Mouse (Mus musculus) embryonic facial prominence, embryonic 13.5 days (tissue): ENCODE results near the gene Hist1h2af. TPM values are rescaled to one million over a fixed set of nuclear protein-coding genes. Genes with fewer than 3 reads are reported as not detected.
A peak's percentile ranks its signal among the peaks of the same experiment; 100 is the strongest.
"Not testable (repeated sequence)": the region's sequence is repeated elsewhere in the genome, so short reads cannot be mapped to it uniquely, and the experiment has no call there.

ENCODE experiments used
- ATAC-seq: fragments of 200-750 bp; cut with Nextera tagmentation; 2 replicates; pipeline ENCODE4 v1.8.0; 2017; ENCODE audit warnings: low read depth; ENCODE audit not compliant: insufficient number of reproducible peaks, insufficient read depth, low FRiP score, low TSS enrichment
- H3K27ac ChIP-seq: fragments of 300-500 bp; sonication (generic); 2 replicates; pipeline ENCODE4 v1.5.1; 2015; ENCODE audit warnings: moderate library complexity, mild to moderate bottlenecking, inconsistent platforms
- H3K27me3 ChIP-seq: fragments of 300-500 bp; sonication (generic); 2 replicates; pipeline ENCODE4 v1.6.1; 2015; ENCODE audit warnings: mild to moderate bottlenecking, inconsistent platforms
- H3K36me3 ChIP-seq: fragments of 300-500 bp; sonication (generic); 2 replicates; pipeline ENCODE4 v1.6.1; 2015; ENCODE audit warnings: mild to moderate bottlenecking, inconsistent platforms
- H3K4me1 ChIP-seq: fragments of 300-500 bp; sonication (generic); 2 replicates; pipeline ENCODE4 v1.6.1; 2015; ENCODE audit warnings: inconsistent platforms
- H3K4me2 ChIP-seq: fragments of 300-500 bp; sonication (generic); 2 replicates; pipeline ENCODE4 v1.6.1; 2015; ENCODE audit warnings: moderate library complexity, mild to moderate bottlenecking, inconsistent platforms
- H3K4me3 ChIP-seq: fragments of 300-500 bp; sonication (generic); 2 replicates; pipeline ENCODE4 v1.5.1; 2015; ENCODE audit warnings: mild to moderate bottlenecking, inconsistent platforms
- H3K9ac ChIP-seq: fragments of 300-500 bp; sonication (generic); 2 replicates; pipeline ENCODE4 v1.6.1; 2015; ENCODE audit warnings: mild to moderate bottlenecking, inconsistent platforms
- H3K9me3 ChIP-seq: fragments of 300-500 bp; sonication (generic); 2 replicates; pipeline ENCODE4 v1.6.1; 2016; ENCODE audit warnings: inconsistent platforms
- WGBS: fragments of 180-500 bp; shearing (Covaris S2); methylation state at CpG from one replicate; pipeline ENCODE4 v1.1.7; 2015; ENCODE audit warnings: mixed read lengths; 5-methylcytosine and 5-hydroxymethylcytosine counted together
- polyA plus RNA-seq: library from polyadenylated mRNA; unstranded; fragments of >200 nt; fragmentation: Nextera tagmentation; extraction: Ambion mirVana; gene quantifications from 2 replicates; pipeline ENCODE4 v1.2.1, GENCODE M21; 2015

The Hist1h2af gene
- polyA plus RNA-seq, 1 experiment from 2014 or later, result 6.6 TPM

- Histone ChIP-seq H3K27me3 (no peaks in the 10 kb centered on the region), H3K9me3 (no peaks in the 10 kb centered on the region), H3K9ac (peak within 1 kb of the TSS; percentile 85), H3K4me1 (peaks cover 15% of the 10 kb centered on the region), H3K4me2 (peak within 1 kb of the TSS; percentile 75), H3K36me3 (no peaks in the 10 kb centered on the region), H3K27ac (peak within 1 kb of the TSS; percentile 92), H3K4me3 (peak within 1 kb of the TSS; percentile 50)
- WGBS, result under 1% methylated on average over 18 of the region's 18 CpGs
- ATAC-seq, result 0 out of 2 replicates have a peak, but pooled peaks have one; percentile 49
Measured at GRCm38 (mm10) chr13:23575271-23575851, 41.7 kb downstream of the Hist1h2af start, which contains the start of gene Hist1h3d. Gene Hist1h3d (plus strand): TSS chr13:23575763.

GRCm38 (mm10) chr13:23575864-23576313 is 42.2 kb downstream of the Hist1h2af start:
- Histone ChIP-seq H3K4me3 (peak overlapping the region; percentile 50), H3K4me2 (peak overlapping the region; percentile 75), H3K9ac (peak overlapping the region; percentile 85), H3K27ac (peak overlapping the region; percentile 92), H3K4me1 (peaks cover 18% of the 10 kb centered on the region)
- not testable (repeated sequence) for ATAC-seq, H3K36me3 ChIP-seq, H3K27me3 ChIP-seq, H3K9me3 ChIP-seq
- under 1% methylated on average over 14 of the region's 40 CpGs for WGBS

- WGBS, result 4% methylated on average over 7 of the region's 7 CpGs
Measured at GRCm38 (mm10) chr13:23576351-23576881, 42.7 kb downstream of the Hist1h2af start.

GRCm38 (mm10) chr13:23576906-23577639 is 43.4 kb downstream of the Hist1h2af start:
- peak overlapping the region; percentile 85 for H3K9ac ChIP-seq
- no peaks in the 10 kb centered on the region for H3K36me3 ChIP-seq
- H3K4me1 ChIP-seq, result peaks cover 23% of the 10 kb centered on the region
- H3K4me3 ChIP-seq, result peak overlapping the region; percentile 50
- no peak for ATAC-seq
- H3K27me3 ChIP-seq, result no peaks in the 10 kb centered on the region
- H3K4me2 ChIP-seq, result peak overlapping the region; percentile 75
- WGBS, result 33% methylated on average over 6 of the region's 6 CpGs
- H3K27ac ChIP-seq, result peak overlapping the region; percentile 92
- H3K9me3 ChIP-seq, result no peaks in the 10 kb centered on the region

More at GRCm38 (mm10) chr13:23576351-23576881, 42.7 kb downstream of the Hist1h2af start:
- ATAC-seq, result no peak
- Histone ChIP-seq H3K9me3 (no peaks in the 10 kb centered on the region), H3K4me3 (peak overlapping the region; percentile 50), H3K9ac (peak overlapping the region; percentile 85), H3K27me3 (no peaks in the 10 kb centered on the region), H3K4me1 (peaks cover 20% of the 10 kb centered on the region), H3K27ac (peak overlapping the region; percentile 92), H3K4me2 (peak overlapping the region; percentile 75), H3K36me3 (no peaks in the 10 kb centered on the region)

GRCm38 (mm10) chr13:23577835-23578234 is 44.1 kb downstream of the Hist1h2af start:
- H3K27ac ChIP-seq, result peak overlapping the region; percentile 64; the same call in 1 of the 2 replicates
- no peak for ATAC-seq
- 83% methylated on average over 1 of the region's 1 CpGs for WGBS
- H3K9me3 ChIP-seq, result no peaks in the 10 kb centered on the region
- H3K9ac ChIP-seq, result no peak overlapping the region
- H3K4me2 ChIP-seq, result no peak overlapping the region
- peaks cover 31% of the 10 kb centered on the region for H3K4me1 ChIP-seq
- H3K27me3 ChIP-seq, result no peaks in the 10 kb centered on the region
- H3K36me3 ChIP-seq, result no peaks in the 10 kb centered on the region
- H3K4me3 ChIP-seq, result no peak overlapping the region

GRCm38 (mm10) chr13:23581408-23582218 is 47.9 kb downstream of the Hist1h2af start, which contains the start of gene Hist1h4d:
Gene Hist1h4d (plus strand): TSS chr13:23581598.
- Histone ChIP-seq H3K27ac (peak within 1 kb of the TSS; percentile 98), H3K4me3 (peak within 1 kb of the TSS; percentile 59), H3K9ac (peak within 1 kb of the TSS; percentile 80), H3K27me3 (no peaks in the 10 kb centered on the region), H3K4me1 (peaks cover 38% of the 10 kb centered on the region), H3K36me3 (no peaks in the 10 kb centered on the region), H3K9me3 (no peaks in the 10 kb centered on the region), H3K4me2 (peak within 1 kb of the TSS; percentile 84)
- ATAC-seq, result peak; percentile 88
- WGBS, result under 1% methylated on average over 43 of the region's 43 CpGs

- peaks cover 34% of the 10 kb centered on the region for H3K4me1 ChIP-seq
- WGBS, result 4% methylated on average over 6 of the region's 6 CpGs
- H3K9me3 ChIP-seq, result no peaks in the 10 kb centered on the region
- peak overlapping the region; percentile 84 for H3K4me2 ChIP-seq
- peak overlapping the region; percentile 80 for H3K9ac ChIP-seq
- ATAC-seq, result no peak
- H3K27me3 ChIP-seq, result no peaks in the 10 kb centered on the region
- peak overlapping the region; percentile 59 for H3K4me3 ChIP-seq
- H3K36me3 ChIP-seq, result no peaks in the 10 kb centered on the region
- peak overlapping the region; percentile 98 for H3K27ac ChIP-seq
Measured at GRCm38 (mm10) chr13:23582219-23583056, 48.7 kb downstream of the Hist1h2af start.

- H3K4me1 ChIP-seq, result peaks cover 34% of the 10 kb centered on the region
- H3K9me3 ChIP-seq, result no peaks in the 10 kb centered on the region
- peak overlapping the region; percentile 41; the same call in 1 of the 2 replicates for H3K9ac ChIP-seq
- peak overlapping the region; percentile 84 for H3K4me2 ChIP-seq
- no peak for ATAC-seq
- no peaks in the 10 kb centered on the region for H3K36me3 ChIP-seq
- H3K4me3 ChIP-seq, result no peak overlapping the region
- no peaks in the 10 kb centered on the region for H3K27me3 ChIP-seq
- peak overlapping the region; percentile 98 for H3K27ac ChIP-seq
Measured at GRCm38 (mm10) chr13:23583387-23584068, 49.8 kb downstream of the Hist1h2af start.
